In the genomic region with DNA sequence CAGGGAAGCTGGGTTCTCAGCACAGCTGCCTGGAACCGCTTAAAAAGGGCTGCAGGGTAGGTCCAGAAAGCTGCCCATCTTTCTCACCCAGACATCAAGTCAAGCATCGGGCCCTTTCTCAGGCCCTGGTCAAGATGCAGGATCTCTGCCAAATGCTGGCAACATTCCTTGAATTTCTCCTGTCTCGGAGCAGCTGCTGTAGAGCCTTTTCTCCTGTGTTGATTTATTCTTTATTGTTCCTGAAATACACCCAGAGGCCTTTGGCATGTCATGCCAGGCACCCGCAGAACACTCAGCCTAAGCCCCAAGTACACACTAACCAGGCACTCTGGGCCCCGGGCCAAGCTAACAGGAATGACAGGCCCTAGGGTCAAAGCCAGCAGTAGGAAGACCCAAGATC, we compare ENCODE assay signal across 8 mouse cellular contexts. TPM values are rescaled to one million over a fixed set of nuclear protein-coding genes. Genes with fewer than 3 reads are reported as not detected.
DNase-seq lines count a peak whose midpoint lies in the region; ATAC-seq and TF ChIP-seq lines count a peak whose summit lies in the region.

No protein-coding gene starts in this region.

- no peak for TF ChIP-seq POLR2A in brain, embryonic 14.5 days (IDR thresholded peaks at IDR 0.05; ENCODE audit: borderline replicate concordance, extremely low read depth, insufficient read depth, insufficient read length, poor library complexity, severe bottlenecking)

- no peak overlapping the region for H3K4me3 ChIP-seq in hindbrain, embryonic 13.5 days
- no peak overlapping the region for H3K4me3 ChIP-seq in hindbrain, embryonic 11.5 days (ENCODE audit: low read depth, low read length)
- H3K4me3 ChIP-seq in hindbrain, embryonic 14.5 days (replicated peaks; ENCODE audit: low read length), result no peak overlapping the region

- 64% methylated on average over 5 of the region's 5 CpGs for WGBS in hindbrain, embryonic 13.5 days
- WGBS in hindbrain, embryonic 11.5 days, result 97% methylated on average over 5 of the region's 5 CpGs
- WGBS in hindbrain, embryonic 14.5 days, result 55% methylated on average over 5 of the region's 5 CpGs

- no peak for DNase-seq in hindbrain, embryonic 11.5 days (ENCODE audit: low spot score)
- DNase-seq in brain, embryonic 14.5 days (ENCODE audit: low read depth), result peak; percentile 88
- DNase-seq in hindbrain, embryonic 14.5 days (ENCODE audit: low spot score), result peak; percentile 66
- peak; percentile 83 for DNase-seq in lung, postnatal 14 days
- DNase-seq in layer of hippocampus, adult 11-12 months (ENCODE audit: low spot score), result no peak
- DNase-seq in layer of hippocampus, adult 9-11 months, result no peak

- no peak for TF ChIP-seq CTCF in brain, embryonic 14.5 days (IDR thresholded peaks at IDR 0.05; ENCODE audit: borderline replicate concordance, extremely low read depth, insufficient read depth, insufficient read length)

- H3K27ac ChIP-seq in hindbrain, embryonic 13.5 days, result peak overlapping the region; percentile 58
- H3K27ac ChIP-seq in hindbrain, embryonic 11.5 days (ENCODE audit: low read depth, low read length), result no peak overlapping the region
- no peak overlapping the region for H3K27ac ChIP-seq in hindbrain, embryonic 14.5 days

- H3K4me2 ChIP-seq in hindbrain, embryonic 13.5 days, result no peak overlapping the region
- no peak overlapping the region for H3K4me2 ChIP-seq in hindbrain, embryonic 11.5 days (replicated peaks; ENCODE audit: low read depth, low read length)
- no peak overlapping the region for H3K4me2 ChIP-seq in hindbrain, embryonic 14.5 days (replicated peaks)

- no peak for ATAC-seq in hindbrain, embryonic 13.5 days (ENCODE audit: low FRiP score)
- ATAC-seq in hindbrain, embryonic 11.5 days (ENCODE audit: low FRiP score), result no peak
- ATAC-seq in hindbrain, embryonic 14.5 days (ENCODE audit: low FRiP score), result peak; percentile 55; the same call in 1 of the 2 replicates
- ATAC-seq in inflammation-experienced regulatory T-cells, adult 6 months, result no peak

- H3K9ac ChIP-seq in hindbrain, embryonic 13.5 days, result 0 out of 2 replicates have a peak overlapping the region, but pooled peaks have one; percentile 19
- H3K9ac ChIP-seq in hindbrain, embryonic 11.5 days (ENCODE audit: low read depth, low read length), result no peak overlapping the region
- H3K9ac ChIP-seq in hindbrain, embryonic 14.5 days, result no peak overlapping the region

- no peaks in the 10 kb centered on the region for H3K36me3 ChIP-seq in hindbrain, embryonic 13.5 days
- H3K36me3 ChIP-seq in hindbrain, embryonic 11.5 days (ENCODE audit: control insufficient read depth, insufficient read depth, low read length), result no peaks in the 10 kb centered on the region
- no peaks in the 10 kb centered on the region for H3K36me3 ChIP-seq in hindbrain, embryonic 14.5 days (replicated peaks; ENCODE audit: control insufficient read depth, insufficient read depth)

- peaks cover 63% of the 10 kb centered on the region for H3K4me1 ChIP-seq in hindbrain, embryonic 13.5 days (replicated peaks)
- peaks cover 6% of the 10 kb centered on the region; the same call in 1 of the 2 replicates for H3K4me1 ChIP-seq in hindbrain, embryonic 11.5 days (replicated peaks; ENCODE audit: control insufficient read depth, insufficient read depth, low read length)
- peaks cover 45% of the 10 kb centered on the region for H3K4me1 ChIP-seq in hindbrain, embryonic 14.5 days (replicated peaks; ENCODE audit: control insufficient read depth, insufficient read depth, low read length)

- H3K27me3 ChIP-seq in hindbrain, embryonic 13.5 days, result no peaks in the 10 kb centered on the region
- no peaks in the 10 kb centered on the region for H3K27me3 ChIP-seq in hindbrain, embryonic 11.5 days (ENCODE audit: control insufficient read depth, insufficient read depth, low read length)
- H3K27me3 ChIP-seq in hindbrain, embryonic 14.5 days (ENCODE audit: control insufficient read depth, insufficient read depth, low read length), result no peaks in the 10 kb centered on the region

- no peaks in the 10 kb centered on the region for H3K9me3 ChIP-seq in hindbrain, embryonic 13.5 days
- H3K9me3 ChIP-seq in hindbrain, embryonic 11.5 days (ENCODE audit: control insufficient read depth, low read length), result no peaks in the 10 kb centered on the region
- no peaks in the 10 kb centered on the region for H3K9me3 ChIP-seq in hindbrain, embryonic 14.5 days (ENCODE audit: control insufficient read depth, low read length)

RNA-seq across cellular contexts. Expression of a gene that starts 31.7 kb away (rescaled TPM):
- 4.5 and 5.1 TPM in 2 replicates for polyA plus RNA-seq in hindbrain, embryonic 13.5 days (2015; fragmentation: Nextera tagmentation; extraction: Ambion mirVana)
- 4.2 and 6.1 TPM in 2 replicates for polyA plus RNA-seq in hindbrain, embryonic 11.5 days (2014; fragmentation: Nextera tagmentation; extraction: Ambion mirVana)
- 6.8 and 7.9 TPM in 2 replicates for polyA plus RNA-seq in brain, embryonic 14.5 days (2012; rRNA removed)
- 4.4 and 4.8 TPM in 2 replicates for polyA plus RNA-seq in hindbrain, embryonic 14.5 days (2014; fragmentation: Nextera tagmentation; extraction: Ambion mirVana)
- polyA plus RNA-seq in inflammation-experienced regulatory T-cells, adult 6 months (2017; shearing (Covaris generic)), result 1 to 10 TPM; 3.9 to 9.5 (median 7.2) TPM

RNA-seq across cellular contexts. Expression of a gene that starts 38.7 kb away (rescaled TPM):
- polyA plus RNA-seq in hindbrain, embryonic 13.5 days (2015; fragmentation: Nextera tagmentation; extraction: Ambion mirVana), result 3.5 and 3.8 TPM in 2 replicates
- polyA plus RNA-seq in hindbrain, embryonic 11.5 days (2014; fragmentation: Nextera tagmentation; extraction: Ambion mirVana), result 2.4 and 2.6 TPM in 2 replicates
- polyA plus RNA-seq in brain, embryonic 14.5 days (2012; rRNA removed), result 3.2 TPM in 2 replicates
- 3.2 and 4.1 TPM in 2 replicates for polyA plus RNA-seq in hindbrain, embryonic 14.5 days (2014; fragmentation: Nextera tagmentation; extraction: Ambion mirVana)
- polyA plus RNA-seq in inflammation-experienced regulatory T-cells, adult 6 months (2017; shearing (Covaris generic)), result under 1 TPM in 2 of 3 experiments, not detected in 1; 0.40 to 0.44 TPM

Comparison
In these comparisons a context has a peak if more than half of its experiments do, and no peak if none do; other contexts are left out.
1. DNase-seq: peak in brain, embryonic 14.5 days (single experiment), hindbrain, embryonic 14.5 days (single experiment) and lung, postnatal 14 days (single experiment); none in hindbrain, embryonic 11.5 days (single experiment), layer of hippocampus, adult 11-12 months (single experiment) and layer of hippocampus, adult 9-11 months (single experiment).